Mouse (Mus musculus): ENCODE data around the gene Gas7. TPM values are rescaled to one million over a fixed set of nuclear protein-coding genes. Genes with fewer than 3 reads are reported as not detected.

The Gas7 gene
- polyA plus RNA-seq, 1 experiment from 2014 or later = 4.2 TPM

- WGBS = 91% methylated on average over 7 of the region's 7 CpGs
- no peak for DNase-seq (ENCODE audit: low spot score)
- no peaks in the 10 kb centered on the region for H3K36me3 ChIP-seq
- H3K4me3 ChIP-seq = no peak overlapping the region
- H3K9me3 ChIP-seq = no peaks in the 10 kb centered on the region
- H3K27ac ChIP-seq = no peak overlapping the region
- H3K4me1 ChIP-seq (replicated peaks) = no peaks in the 10 kb centered on the region
- H3K27me3 ChIP-seq (ENCODE audit: insufficient read depth, poor library complexity, severe bottlenecking) = no peaks in the 10 kb centered on the region
These were observed 171.9 kb downstream of the Gas7 start for GRCm38 (mm10) chr11:67627179-67627578.

GRCm38 (mm10) chr11:67628522-67628921 lies 173.3 kb downstream of the Gas7 start:
- Histone ChIP-seq H3K27ac (no peak overlapping the region), H3K4me3 (no peak overlapping the region), H3K4me1 (replicated peaks) (no peaks in the 10 kb centered on the region; the same call in 1 of the 2 replicates), H3K9me3 (no peaks in the 10 kb centered on the region), H3K36me3 (no peaks in the 10 kb centered on the region), H3K27me3 (ENCODE audit: insufficient read depth, poor library complexity, severe bottlenecking) (no peaks in the 10 kb centered on the region)
- 90% methylated on average over 2 of the region's 2 CpGs for WGBS
- no peak for DNase-seq (ENCODE audit: low spot score)

DNA sequence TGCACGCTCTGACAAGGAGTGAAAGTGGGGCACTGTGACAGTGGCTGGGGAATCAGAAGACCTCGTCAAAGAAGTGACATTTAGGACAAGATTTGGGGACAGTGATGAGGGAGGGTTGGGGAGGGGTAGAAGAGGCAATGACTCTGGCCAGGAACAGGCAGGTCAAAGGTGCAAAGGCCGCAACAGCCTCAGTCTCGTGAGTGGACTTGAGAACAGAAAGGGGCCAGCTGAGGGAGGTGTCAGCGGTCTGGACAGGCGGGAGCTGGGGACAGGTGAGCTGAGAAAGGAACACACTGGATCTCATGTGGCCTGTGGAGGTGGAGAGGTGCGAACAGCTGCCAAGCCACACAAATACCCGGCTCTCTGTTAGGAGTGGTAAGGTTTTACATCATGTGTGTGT lies 177.7 kb downstream of the Gas7 start:
- Histone ChIP-seq H3K27ac (no peak overlapping the region), H3K36me3 (no peaks in the 10 kb centered on the region), H3K4me3 (no peak overlapping the region), H3K27me3 (ENCODE audit: insufficient read depth, poor library complexity, severe bottlenecking) (no peaks in the 10 kb centered on the region), H3K4me1 (replicated peaks) (peaks cover 9% of the 10 kb centered on the region; the same call in 1 of the 2 replicates), H3K9me3 (no peaks in the 10 kb centered on the region)
- DNase-seq (ENCODE audit: low spot score) = no peak
- whole genome bisulfite sequencing = 77% methylated on average over 8 of the region's 8 CpGs

GRCm38 (mm10) chr11:67633620-67634229 lies 178.5 kb downstream of the Gas7 start:
- 81% methylated on average over 3 of the region's 3 CpGs for WGBS
- Histone ChIP-seq H3K36me3 (no peaks in the 10 kb centered on the region), H3K9me3 (no peaks in the 10 kb centered on the region)

DNA sequence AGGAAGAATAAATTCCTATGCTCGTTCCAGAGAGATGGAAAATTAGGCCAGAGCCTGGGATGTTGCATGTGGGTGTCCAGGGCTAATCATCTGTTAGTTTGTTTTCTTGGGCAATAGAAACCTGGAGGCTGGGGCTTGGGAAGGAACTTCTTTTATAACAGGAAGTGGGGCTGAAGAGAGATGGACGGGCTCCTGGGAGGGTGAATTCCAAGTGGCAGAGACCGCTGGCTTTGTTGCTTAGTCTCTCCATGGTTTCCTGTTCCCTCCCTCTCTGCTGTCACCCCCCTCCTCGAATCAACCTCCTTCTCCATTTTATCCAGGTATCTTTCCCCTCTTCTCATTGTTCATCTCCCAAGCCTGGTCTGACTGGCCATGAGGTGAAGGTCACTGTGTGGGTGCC lies 181.0 kb downstream of the Gas7 start:
- DNase-seq (ENCODE audit: low spot score) = no peak
- no peaks in the 10 kb centered on the region for H3K27me3 ChIP-seq (ENCODE audit: insufficient read depth, poor library complexity, severe bottlenecking)
- H3K27ac ChIP-seq = no peak overlapping the region
- peaks cover 9% of the 10 kb centered on the region; the same call in 1 of the 2 replicates for H3K4me1 ChIP-seq (replicated peaks)
- no peak overlapping the region for H3K4me3 ChIP-seq
- H3K36me3 ChIP-seq = no peaks in the 10 kb centered on the region
- H3K9me3 ChIP-seq = no peaks in the 10 kb centered on the region
- WGBS = 78% methylated on average over 4 of the region's 4 CpGs

More at GRCm38 (mm10) chr11:67633620-67634229, 178.5 kb downstream of the Gas7 start:
- Histone ChIP-seq H3K4me3 (no peak overlapping the region), H3K27ac (no peak overlapping the region), H3K4me1 (replicated peaks) (peaks cover 9% of the 10 kb centered on the region; the same call in 1 of the 2 replicates), H3K27me3 (ENCODE audit: insufficient read depth, poor library complexity, severe bottlenecking) (no peaks in the 10 kb centered on the region)
- DNase-seq (ENCODE audit: low spot score) = no peak

- H3K27me3 ChIP-seq (ENCODE audit: insufficient read depth, poor library complexity, severe bottlenecking) = no peaks in the 10 kb centered on the region
- H3K9me3 ChIP-seq = no peaks in the 10 kb centered on the region
- peaks cover 9% of the 10 kb centered on the region; the same call in 1 of the 2 replicates for H3K4me1 ChIP-seq (replicated peaks)
- DNase-seq (ENCODE audit: low spot score) = no peak
- H3K27ac ChIP-seq = no peak overlapping the region
- no peaks in the 10 kb centered on the region for H3K36me3 ChIP-seq
- WGBS = 56% methylated on average over 6 of the region's 6 CpGs
- no peak overlapping the region for H3K4me3 ChIP-seq
These were observed 181.8 kb downstream of the Gas7 start for GRCm38 (mm10) chr11:67636905-67637586.

GRCm38 (mm10) chr11:67638401-67638800 lies 183.2 kb downstream of the Gas7 start:
- Histone ChIP-seq H3K27me3 (ENCODE audit: insufficient read depth, poor library complexity, severe bottlenecking) (no peaks in the 10 kb centered on the region), H3K4me3 (no peak overlapping the region), H3K27ac (no peak overlapping the region), H3K36me3 (no peaks in the 10 kb centered on the region), H3K4me1 (replicated peaks) (peaks cover 14% of the 10 kb centered on the region; the same call in 1 of the 2 replicates), H3K9me3 (no peaks in the 10 kb centered on the region)
- DNase-seq (ENCODE audit: low spot score) = no peak
- 91% methylated on average over 3 of the region's 3 CpGs for WGBS

- no peak for DNase-seq (ENCODE audit: low spot score)
- Histone ChIP-seq H3K27me3 (ENCODE audit: insufficient read depth, poor library complexity, severe bottlenecking) (no peaks in the 10 kb centered on the region), H3K4me1 (replicated peaks) (peaks cover 11% of the 10 kb centered on the region; the same call in 1 of the 2 replicates), H3K9me3 (no peaks in the 10 kb centered on the region), H3K4me3 (no peak overlapping the region), H3K27ac (no peak overlapping the region), H3K36me3 (no peaks in the 10 kb centered on the region)
- WGBS = 89% methylated on average over 6 of the region's 6 CpGs
These were observed 185.1 kb downstream of the Gas7 start for GRCm38 (mm10) chr11:67640299-67640698.

DNA sequence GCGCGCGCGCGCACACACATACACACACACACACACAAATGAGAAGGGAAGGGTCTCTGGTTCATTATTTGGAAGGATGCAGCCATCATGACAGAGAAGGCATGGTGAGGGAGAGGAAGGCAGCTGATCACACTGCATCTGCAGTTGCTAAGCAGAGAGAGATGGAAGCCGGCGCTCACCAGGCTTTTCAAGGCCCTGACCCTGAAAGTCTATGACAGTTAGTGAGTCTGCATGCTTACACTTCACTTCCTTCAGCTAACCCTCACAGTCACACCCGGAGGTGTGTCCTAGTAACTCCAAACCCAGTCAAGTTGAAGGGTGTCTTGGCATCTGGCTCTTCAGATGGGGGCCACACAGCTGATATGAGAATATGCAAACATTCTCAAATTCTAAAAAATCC lies 187.2 kb downstream of the Gas7 start:
- H3K4me1 ChIP-seq (replicated peaks) = 0 out of 2 replicates have a peak, but pooled peaks cover 5% of the 10 kb centered on the region
- no peaks in the 10 kb centered on the region for H3K27me3 ChIP-seq (ENCODE audit: insufficient read depth, poor library complexity, severe bottlenecking)
- WGBS = 99% methylated on average over 8 of the region's 8 CpGs
- H3K27ac ChIP-seq = no peak overlapping the region
- no peak for DNase-seq (ENCODE audit: low spot score)
- H3K4me3 ChIP-seq = no peak overlapping the region
- no peaks in the 10 kb centered on the region for H3K36me3 ChIP-seq
- no peaks in the 10 kb centered on the region for H3K9me3 ChIP-seq

DNA sequence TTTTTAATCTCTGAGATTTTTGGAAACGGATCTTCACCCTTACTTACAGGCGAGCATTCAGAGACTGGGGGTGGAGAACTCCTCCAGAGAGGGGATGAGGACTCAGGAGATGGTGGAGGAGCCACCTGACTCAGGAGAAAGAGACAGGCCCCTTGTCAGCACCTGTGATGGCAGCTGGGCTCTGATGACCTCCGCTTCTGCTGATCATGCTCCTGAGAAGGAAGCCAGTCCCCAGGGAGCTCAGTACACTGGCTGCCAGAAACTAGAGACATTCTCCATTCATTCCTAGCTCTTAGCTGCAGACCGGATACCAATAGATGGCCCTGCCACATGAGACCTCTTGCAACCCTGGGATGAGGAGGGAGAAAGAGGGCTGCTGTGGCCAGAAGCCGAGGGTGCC lies 187.6 kb downstream of the Gas7 start:
- no peak for DNase-seq (ENCODE audit: low spot score)
- H3K27ac ChIP-seq = no peak overlapping the region
- H3K36me3 ChIP-seq = no peaks in the 10 kb centered on the region
- no peak overlapping the region for H3K4me3 ChIP-seq
- 74% methylated on average over 5 of the region's 5 CpGs for WGBS
- H3K9me3 ChIP-seq = no peaks in the 10 kb centered on the region
- H3K4me1 ChIP-seq (replicated peaks) = 0 out of 2 replicates have a peak, but pooled peaks cover 5% of the 10 kb centered on the region
- no peaks in the 10 kb centered on the region for H3K27me3 ChIP-seq (ENCODE audit: insufficient read depth, poor library complexity, severe bottlenecking)

DNA sequence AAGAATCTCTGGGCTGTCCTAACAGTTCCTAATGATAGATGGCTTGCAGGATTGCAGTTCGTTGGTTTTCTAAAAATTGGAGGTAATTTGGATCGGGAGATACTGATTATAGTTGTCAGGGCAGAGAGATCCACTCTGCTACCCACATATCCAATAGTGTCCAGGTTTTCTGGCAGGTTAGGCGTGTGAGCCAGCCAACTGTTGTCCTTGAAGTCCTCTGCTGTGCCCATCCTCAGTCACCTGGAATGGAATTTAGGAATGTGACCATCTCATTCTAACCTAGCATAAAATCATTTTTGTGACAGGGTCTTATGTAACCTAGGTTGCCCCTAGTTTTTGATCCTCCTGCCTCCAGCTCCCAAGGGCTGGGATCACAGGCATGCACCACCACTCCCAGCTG lies 188.2 kb downstream of the Gas7 start:
- Histone ChIP-seq H3K27ac (no peak overlapping the region), H3K4me3 (no peak overlapping the region), H3K4me1 (replicated peaks) (0 out of 2 replicates have a peak, but pooled peaks cover 5% of the 10 kb centered on the region), H3K36me3 (no peaks in the 10 kb centered on the region), H3K27me3 (ENCODE audit: insufficient read depth, poor library complexity, severe bottlenecking) (no peaks in the 10 kb centered on the region), H3K9me3 (no peaks in the 10 kb centered on the region)
- WGBS = 88% methylated on average over 3 of the region's 3 CpGs
- no peak for DNase-seq (ENCODE audit: low spot score)

DNA sequence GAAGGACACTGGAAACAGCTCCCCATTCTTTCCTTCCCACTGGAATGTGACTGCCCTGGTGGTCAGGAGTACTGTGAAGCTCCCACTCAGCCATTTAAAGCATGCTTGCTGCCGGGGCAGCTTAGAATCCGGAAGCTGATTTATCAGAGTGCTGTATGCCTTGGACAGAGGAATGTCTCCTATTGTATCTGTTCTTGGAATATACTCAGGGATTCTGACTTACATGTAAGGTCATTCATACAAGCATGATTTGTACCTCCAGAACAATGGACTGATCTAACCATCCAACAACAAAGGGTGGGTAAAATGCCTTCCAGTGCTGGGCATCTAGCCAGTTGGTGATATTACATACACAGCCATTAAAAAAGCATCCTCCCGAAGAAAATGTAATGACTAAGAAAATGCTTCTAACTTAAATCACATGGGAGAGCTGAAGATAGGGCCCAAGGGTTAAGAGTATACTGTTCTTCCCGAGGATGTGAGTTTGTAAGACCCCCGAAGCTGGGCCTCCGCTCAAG lies 189.5 kb downstream of the Gas7 start:
- Histone ChIP-seq H3K27ac (no peak overlapping the region), H3K9me3 (no peaks in the 10 kb centered on the region), H3K27me3 (ENCODE audit: insufficient read depth, poor library complexity, severe bottlenecking) (no peaks in the 10 kb centered on the region), H3K4me1 (replicated peaks) (0 out of 2 replicates have a peak, but pooled peaks cover 6% of the 10 kb centered on the region), H3K4me3 (no peak overlapping the region), H3K36me3 (no peaks in the 10 kb centered on the region)
- WGBS = 84% methylated on average over 6 of the region's 6 CpGs
- DNase-seq (ENCODE audit: low spot score) = no peak

GRCm38 (mm10) chr11:67647745-67648144 lies 192.5 kb downstream of the Gas7 start:
- WGBS = 36% methylated on average over 5 of the region's 5 CpGs

More at GRCm38 (mm10) chr11:67647745-67648144, 192.5 kb downstream of the Gas7 start:
- Histone ChIP-seq H3K27ac (no peak overlapping the region), H3K27me3 (ENCODE audit: insufficient read depth, poor library complexity, severe bottlenecking) (no peaks in the 10 kb centered on the region), H3K9me3 (no peaks in the 10 kb centered on the region), H3K4me3 (no peak overlapping the region), H3K36me3 (no peaks in the 10 kb centered on the region), H3K4me1 (replicated peaks) (peaks cover 23% of the 10 kb centered on the region)
- DNase-seq (ENCODE audit: low spot score) = peak; percentile 74

All from hindbrain, embryonic 10.5 days (tissue).